Mouse (Mus musculus): ENCODE results near the gene Cdon.

- TF ChIP-seq CTCF (IDR thresholded peaks at IDR 0.05; ENCODE audit: low read depth, low read length): no peak
- no peak for TF ChIP-seq POLR2A (IDR thresholded peaks at IDR 0.05; ENCODE audit: borderline replicate concordance, low read depth, low read length)
These were observed 3.7 kb downstream of the Cdon start for GRCm38 (mm10) chr9:35424671-35425070.

Data from bone marrow macrophage, adult 2 months (primary cell).